Mouse (Mus musculus) heart, postnatal 10 days (tissue): ENCODE measurements at regions not wholly inside any gene's neighbourhood (a gene's known extent, or its start where the extent isn't known, plus 50 kb on each side); places are given as distances from the start of the nearest gene placed in this dataset.
"Not testable (repeated sequence)": the region's sequence is repeated elsewhere in the genome, so short reads cannot be mapped to it uniquely, and the experiment has no call there.

Experiments used
- DNase-seq, 2 experiments: peaks; one replicate each; pipeline ENCODE4 v3.0.0; 2021
- intact Hi-C: fragments of 180-260 bp; cut with DNase I; formaldehyde crosslinking; loops from one replicate; pipeline ENCODE4 v1.15.1; 2025

GRCm38 (mm10) chr15:96031085-96031780 lies 240.6 kb downstream of the Ano6 start:
- DNase-seq: peak; percentile 21 to 23
- intact Hi-C loops: no loop called here

DNA sequence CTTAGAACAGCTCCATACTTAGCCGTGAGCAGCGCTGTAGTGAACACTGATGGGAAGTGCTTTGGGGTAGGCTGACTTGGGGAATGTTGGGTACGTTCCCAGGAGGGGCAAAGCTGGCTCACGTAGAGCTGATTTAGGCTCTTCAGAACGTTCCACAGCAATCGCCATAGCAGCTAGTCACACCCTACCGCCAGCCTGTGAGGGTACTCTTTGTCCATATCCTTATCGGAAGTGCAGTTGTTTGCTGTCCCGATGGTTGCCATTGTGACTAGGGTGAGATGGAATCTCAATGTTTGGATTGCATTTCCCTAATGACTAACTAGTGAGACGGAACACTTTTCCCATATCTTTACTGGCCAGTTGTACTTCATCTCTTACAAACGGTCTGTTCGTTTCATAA lies 244.6 kb downstream of the Ano6 start:
- no peak for DNase-seq

GRCm38 (mm10) chr15:96045561-96045960 lies 241.8 kb upstream of the Arid2 start:
- no peak for DNase-seq
- intact Hi-C loops: no loop called here

More for the DNA sequence above, 244.6 kb downstream of the Ano6 start:
- intact Hi-C loops: no loop called here

DNA sequence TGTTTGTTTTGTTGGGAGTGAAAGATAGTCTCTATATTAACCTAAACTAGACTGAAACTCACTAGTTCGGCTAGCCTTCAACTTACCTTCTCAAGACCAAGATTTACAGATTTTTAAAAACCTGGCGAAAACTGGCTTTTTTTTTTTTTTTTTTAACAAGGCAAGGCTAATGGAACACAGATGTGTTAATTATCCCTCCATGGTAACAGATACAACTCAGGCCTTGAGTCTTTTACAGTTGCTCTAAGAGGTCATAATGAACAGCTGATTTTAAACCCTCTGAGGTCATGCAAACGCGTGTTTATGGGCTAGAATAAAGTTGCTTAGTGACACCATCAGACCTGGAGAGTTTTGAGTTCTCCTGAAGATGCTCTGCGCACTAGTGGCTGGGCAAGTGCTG lies 240.7 kb upstream of the Arid2 start:
- intact Hi-C loops: no loop called here
- DNase-seq: no peak

- intact Hi-C loops: no loop called here
- DNase-seq: no peak
Observed at GRCm38 (mm10) chr15:96050416-96050815, 236.9 kb upstream of the Arid2 start.

GRCm38 (mm10) chr15:96052586-96052985 lies 234.7 kb upstream of the Arid2 start:
- intact Hi-C loops: no loop called here
- DNase-seq: no peak

GRCm38 (mm10) chr15:96055361-96055760 lies 232.0 kb upstream of the Arid2 start:
- no peak for DNase-seq

GRCm38 (mm10) chr15:96055796-96056473 lies 231.4 kb upstream of the Arid2 start:
- no peak for DNase-seq
- intact Hi-C loops: no loop called here

More at GRCm38 (mm10) chr15:96055361-96055760, 232.0 kb upstream of the Arid2 start:
- intact Hi-C loops: no loop called here

DNA sequence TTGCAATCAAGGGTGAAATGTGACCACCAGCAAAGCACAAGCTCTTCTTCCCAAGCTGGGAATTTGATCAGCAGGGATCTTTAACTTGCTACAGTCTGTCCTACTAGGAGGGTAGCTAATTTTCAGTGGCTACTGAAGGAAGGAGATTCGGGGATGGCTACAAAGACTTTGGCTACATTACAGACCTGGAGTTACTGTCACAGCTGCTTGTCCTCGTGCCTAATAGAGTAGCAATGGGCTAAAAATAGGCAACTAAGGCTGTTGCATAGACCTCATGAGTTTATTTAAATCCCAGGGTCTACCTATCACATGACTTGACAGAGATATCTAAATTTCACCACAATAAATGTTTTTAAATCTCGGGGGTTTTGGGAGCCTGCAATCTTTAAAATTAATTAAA lies 227.7 kb upstream of the Arid2 start:
- DNase-seq: peak; percentile 50 to 56
- intact Hi-C loops: no loop called here

- intact Hi-C loops: no loop called here
Observed at GRCm38 (mm10) chr15:96064499-96065217, 222.7 kb upstream of the Arid2 start.

GRCm38 (mm10) chr15:96075615-96076014 lies 211.7 kb upstream of the Arid2 start:
- intact Hi-C loops: no loop called here
- DNase-seq: no peak

More at GRCm38 (mm10) chr15:96064499-96065217, 222.7 kb upstream of the Arid2 start:
- DNase-seq: no peak

DNA sequence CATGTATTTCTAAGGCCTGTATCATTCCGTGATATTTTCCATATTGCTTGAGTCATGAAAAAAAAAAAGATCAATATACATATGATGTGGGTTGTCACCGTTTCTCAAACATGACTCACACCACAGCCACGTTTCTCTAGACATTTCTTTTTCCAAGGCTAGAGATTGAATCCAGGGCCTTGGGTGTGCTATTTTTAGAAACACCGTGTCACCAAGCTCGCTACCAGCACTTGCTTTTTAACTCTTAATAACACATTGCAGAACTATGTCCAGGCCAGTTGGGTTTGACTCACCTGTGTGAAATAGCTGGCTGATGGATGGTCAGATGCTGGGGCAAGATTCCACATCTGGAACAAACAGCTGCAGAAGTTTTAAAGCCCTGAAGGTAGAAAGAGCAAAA lies 209.6 kb upstream of the Arid2 start:
- DNase-seq: no peak
- intact Hi-C loops: no loop called here

DNA sequence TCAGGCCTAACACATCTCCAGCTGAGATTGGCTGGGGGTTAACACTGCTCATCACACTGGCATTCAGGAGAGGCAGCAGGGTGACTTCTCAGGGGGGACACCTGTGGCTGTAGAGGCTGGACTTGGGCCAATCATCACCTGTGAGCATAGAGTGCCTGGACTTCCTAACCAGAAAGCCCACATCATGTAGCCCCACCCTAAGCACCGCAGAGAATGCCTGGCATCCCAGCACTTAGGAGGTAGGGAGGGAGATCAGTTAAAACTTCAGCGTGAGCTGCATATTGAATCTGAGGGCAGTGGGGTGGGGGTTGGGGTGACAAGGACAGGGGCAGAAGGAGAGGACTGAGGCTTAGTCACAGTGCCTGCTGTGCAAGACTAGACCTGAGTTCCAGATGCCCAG lies 208.7 kb upstream of the Arid2 start:
- DNase-seq: no peak
- intact Hi-C loops: no loop called here

- DNase-seq: no peak
- intact Hi-C loops: no loop called here
Observed at GRCm38 (mm10) chr15:96089676-96090075, 197.6 kb upstream of the Arid2 start.

GRCm38 (mm10) chr15:96096438-96096837 lies 190.9 kb upstream of the Arid2 start:
- no peak for DNase-seq
- intact Hi-C loops: no loop called here

- intact Hi-C loops: no loop called here
- no peak for DNase-seq
Observed at GRCm38 (mm10) chr15:96098821-96099220, 188.5 kb upstream of the Arid2 start.

DNA sequence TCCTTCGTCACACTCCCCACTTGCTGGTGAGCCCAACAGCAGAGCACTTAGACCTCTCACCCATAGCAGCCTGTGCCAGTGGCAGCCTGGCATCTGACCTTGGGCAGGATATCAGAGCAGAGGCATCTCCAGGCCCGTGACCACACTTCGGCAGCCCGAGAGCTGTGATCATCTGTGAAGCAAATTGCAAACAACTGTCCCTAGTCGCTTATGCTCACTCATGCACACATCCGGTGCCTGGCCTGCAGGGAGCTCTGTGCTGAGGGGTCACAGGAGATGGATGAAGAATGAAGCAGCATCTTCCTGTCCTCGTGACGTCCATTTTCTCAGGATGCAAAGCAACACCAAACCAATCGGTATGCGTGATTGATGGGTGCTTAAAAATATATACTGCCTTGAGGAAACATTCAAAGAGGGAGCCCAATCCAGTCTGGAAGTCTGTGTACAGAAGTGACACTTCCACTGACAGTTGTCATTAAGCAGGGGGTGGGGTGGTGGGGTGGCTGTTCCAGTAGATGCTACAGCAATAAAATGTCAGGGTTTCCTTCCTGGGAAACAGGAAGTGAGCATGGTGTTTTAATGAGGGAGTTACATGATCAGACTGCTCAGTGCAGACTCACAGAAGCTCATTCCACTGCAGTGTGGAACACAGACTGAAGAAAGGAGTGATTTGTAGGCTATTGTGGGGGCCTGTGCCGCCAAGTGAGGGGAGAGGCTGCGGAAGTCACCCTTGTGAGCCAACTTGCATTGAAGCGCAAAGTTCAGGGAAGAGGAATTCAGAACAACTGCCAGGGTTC lies 187.3 kb upstream of the Arid2 start:
- intact Hi-C loops, DNase-seq: not testable (repeated sequence)

DNA sequence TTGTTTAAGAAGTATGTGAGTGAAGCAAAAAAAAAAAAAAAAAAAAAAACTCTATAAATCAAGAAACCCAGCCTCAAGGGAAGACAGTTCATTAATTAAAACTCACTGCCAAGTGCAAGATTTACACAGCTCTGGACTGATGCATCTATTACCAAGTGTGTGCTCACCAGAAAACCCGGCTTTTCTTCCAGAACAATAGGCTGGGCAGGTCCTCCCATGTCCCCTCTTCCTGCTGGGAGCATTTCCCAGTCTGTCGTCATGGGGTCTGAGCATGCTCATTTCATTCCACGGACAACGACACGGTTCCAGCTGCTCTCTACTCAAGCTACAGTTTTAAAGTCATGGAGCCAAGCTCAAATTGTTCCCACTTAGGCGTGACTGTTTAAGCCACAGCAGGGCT lies 183.6 kb upstream of the Arid2 start:
- peak; percentile 65 to 74 for DNase-seq
- intact Hi-C loops: no loop called here

DNA sequence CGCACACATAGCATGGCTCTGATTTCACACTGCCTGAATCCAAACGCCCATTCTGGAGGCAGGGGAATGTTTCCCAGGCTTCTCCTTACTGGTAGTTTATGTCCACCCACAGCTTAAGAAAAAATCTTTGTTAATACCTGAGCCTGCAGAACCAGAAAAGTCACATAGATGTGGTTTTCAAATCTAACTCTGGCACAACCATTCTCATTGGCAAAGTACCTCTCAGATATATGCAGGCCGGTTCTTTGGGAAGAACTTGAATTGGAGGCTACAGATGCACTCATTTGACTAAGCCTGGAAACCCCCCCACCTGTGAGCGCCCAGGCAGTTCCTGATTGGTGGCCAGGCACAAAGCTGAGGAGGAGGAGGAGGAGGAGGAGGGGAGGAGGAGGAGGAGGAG lies 179.8 kb upstream of the Arid2 start:
- intact Hi-C loops: no loop called here
- DNase-seq: no peak

DNA sequence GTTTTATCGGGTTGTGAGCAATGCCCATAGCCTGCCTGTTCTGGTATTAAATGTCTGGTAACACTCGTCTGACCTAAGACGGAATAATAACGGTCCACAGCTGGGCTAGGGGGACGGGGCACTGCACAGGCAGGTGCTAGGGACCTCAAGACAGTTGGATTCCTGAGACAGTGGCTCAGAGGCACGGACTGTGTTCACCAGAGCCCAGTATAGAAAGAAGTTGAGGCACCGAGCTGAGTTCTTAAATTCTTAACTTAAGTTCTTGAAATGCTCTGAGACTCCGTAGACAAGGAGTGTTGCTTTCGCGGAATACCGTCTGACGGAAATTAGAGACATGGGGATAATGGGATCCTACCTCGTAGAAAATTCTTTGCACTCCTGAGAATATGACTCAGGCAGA lies 174.2 kb upstream of the Arid2 start:
- intact Hi-C loops: no loop called here
- no peak for DNase-seq

DNA sequence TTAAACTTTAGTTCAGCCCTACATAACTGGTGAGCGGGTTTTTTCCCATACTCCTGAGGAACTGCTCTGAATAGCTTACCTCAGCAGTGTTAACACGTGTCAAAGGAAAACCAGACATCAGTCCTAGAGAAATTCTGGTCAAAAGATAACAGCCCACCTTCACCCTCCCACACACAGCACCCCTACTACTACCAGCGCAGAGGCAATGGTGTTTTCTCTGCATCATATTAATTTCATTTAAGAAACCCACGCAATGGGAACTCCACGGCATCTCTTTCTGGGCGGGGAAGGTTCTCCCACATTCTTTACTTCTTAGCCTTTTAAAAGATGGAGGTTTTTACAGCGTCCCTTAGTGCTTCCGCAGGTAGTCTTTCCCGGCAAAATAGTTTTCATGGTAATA lies 172.7 kb upstream of the Arid2 start:
- no peak for DNase-seq

More for the DNA sequence above, 172.7 kb upstream of the Arid2 start:
- intact Hi-C loops: no loop called here
